Mouse (Mus musculus): ENCODE results near the gene Zdhhc5.

The Zdhhc5 gene

GRCm38 (mm10) chr2:84714811-84715561 lies at the start of gene Zdhhc5:
Gene Zdhhc5, minus strand, starts transcription at chr2:84715180.
- in situ Hi-C loops (cut with MboI, MseI) = loop anchor here in 1 of 2 experiments (5.0 kb wide), 1 partner anchor 38 kb away; the partner anchor contains the start of genes Gm28635, Med19 and Tmx2

- in situ Hi-C loops (cut with MboI, MseI) = no loop called here
These were observed 47.8 kb upstream of the Zdhhc5 start for GRCm38 (mm10) chr2:84762818-84763217.

DNA sequence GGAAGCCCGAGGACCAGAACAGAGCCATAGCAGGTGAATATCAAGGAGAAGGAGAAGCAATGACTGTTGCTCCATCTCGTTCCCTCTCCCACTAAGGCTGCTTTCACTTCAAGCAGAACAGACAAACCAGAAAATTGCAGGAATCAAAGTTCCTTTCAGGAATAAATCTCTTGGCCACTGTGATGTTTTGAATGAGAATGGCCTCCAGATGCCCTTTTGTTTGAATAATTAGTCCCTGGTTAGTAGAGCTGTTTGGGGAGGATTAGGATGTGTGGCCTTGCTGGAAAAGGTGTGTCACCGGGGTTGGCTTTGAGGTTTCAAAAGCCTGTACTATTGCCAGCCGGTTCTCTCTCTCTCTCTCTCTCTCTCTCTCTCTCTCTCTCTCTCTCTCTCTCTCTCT lies 47.3 kb upstream of the Zdhhc5 start:
- in situ Hi-C loops (cut with MboI, MseI) = no loop called here

DNA sequence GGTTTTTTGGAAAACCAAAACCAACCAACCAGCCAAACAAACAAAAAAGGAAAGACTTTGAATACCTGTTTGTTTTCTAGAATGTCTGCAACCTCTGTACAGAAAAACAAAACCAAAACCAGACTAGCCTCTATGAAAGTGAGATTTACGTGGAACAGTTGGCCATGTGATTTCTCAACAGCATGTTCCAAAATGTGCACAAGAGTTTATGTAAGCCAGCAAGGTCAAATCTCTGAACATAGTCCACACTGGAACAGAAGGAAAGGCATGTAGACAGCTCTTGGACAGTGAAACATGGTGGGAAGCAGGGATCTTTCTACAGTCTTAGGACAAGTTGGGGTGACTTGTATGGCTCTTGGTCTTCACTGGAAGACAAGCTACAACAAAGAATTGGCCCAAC lies 46.9 kb upstream of the Zdhhc5 start:
- in situ Hi-C loops (cut with MboI, MseI) = no loop called here

- in situ Hi-C loops (cut with MboI, MseI) = no loop called here
These were observed 46.3 kb upstream of the Zdhhc5 start for GRCm38 (mm10) chr2:84761309-84761708.

DNA sequence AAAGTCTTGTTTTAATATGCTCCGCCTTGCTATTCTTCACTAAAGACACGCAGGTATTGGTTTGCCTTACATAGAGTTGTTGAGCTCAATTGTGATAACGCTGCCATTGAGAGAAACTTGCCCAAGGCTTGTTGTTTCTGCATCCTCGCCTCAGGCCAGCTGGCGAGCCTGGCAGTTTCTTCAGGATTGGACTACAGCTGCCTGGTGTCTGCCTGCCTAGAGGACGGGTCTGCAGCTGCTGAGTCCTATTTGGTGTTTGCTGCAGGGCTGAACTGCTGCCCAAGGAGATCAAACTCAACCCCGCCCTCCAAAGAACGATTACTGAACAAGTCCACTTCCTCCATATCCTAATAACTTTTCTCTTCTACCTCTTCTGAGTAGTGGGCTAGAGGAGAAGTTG lies 45.8 kb upstream of the Zdhhc5 start:
- in situ Hi-C loops (cut with MboI, MseI) = no loop called here

DNA sequence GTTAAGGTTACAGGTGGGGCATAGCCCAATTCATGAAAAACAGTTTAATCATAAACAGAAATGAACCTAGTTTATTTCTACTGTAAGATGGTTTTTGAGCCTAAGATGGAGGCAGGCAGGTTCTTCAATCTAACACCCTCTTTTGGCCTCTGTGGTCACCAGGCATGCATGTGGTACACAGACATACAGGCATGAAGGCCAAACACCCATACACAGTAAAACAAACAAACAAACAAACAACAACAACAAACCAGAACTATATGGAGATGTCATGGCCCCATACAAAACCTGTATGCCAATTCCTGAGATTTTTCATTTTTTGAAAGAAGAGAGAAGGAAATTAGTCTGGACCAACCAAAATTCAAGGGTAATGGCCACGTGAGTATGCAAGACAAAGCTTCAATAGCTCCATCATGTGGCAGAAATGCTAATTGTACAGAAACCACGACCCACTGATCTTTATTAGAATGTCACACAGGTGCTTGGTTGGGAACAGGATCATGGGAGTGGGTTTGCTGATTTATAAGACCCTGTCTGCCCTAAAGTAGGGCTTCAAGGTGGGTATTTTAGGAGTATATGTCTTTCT lies 43.7 kb upstream of the Zdhhc5 start:
- in situ Hi-C loops (cut with MboI, MseI) = no loop called here

GRCm38 (mm10) chr2:84757026-84757682 lies 42.2 kb upstream of the Zdhhc5 start:
- in situ Hi-C loops (cut with MboI, MseI) = no loop called here

GRCm38 (mm10) chr2:84756245-84756644 lies 41.3 kb upstream of the Zdhhc5 start:
- in situ Hi-C loops (cut with MboI, MseI) = no loop called here

DNA sequence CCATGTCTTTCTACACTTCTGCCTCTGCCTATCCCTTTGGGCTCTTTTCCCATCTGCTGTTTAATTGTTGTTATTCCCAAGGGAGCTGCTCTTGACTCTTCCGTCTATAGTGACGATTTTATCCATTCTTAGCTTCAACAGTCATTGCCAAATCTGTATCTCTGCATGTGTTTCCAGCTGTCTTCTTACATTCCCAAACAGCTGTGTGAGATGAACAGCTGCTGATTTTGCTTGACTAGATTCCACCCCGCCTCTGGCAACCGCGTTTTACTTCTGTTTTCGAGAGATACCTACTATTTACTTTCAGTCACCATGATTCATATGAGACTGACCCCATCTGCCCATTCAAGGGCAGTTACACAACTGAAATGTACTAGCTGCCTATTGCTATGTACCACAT lies 35.1 kb upstream of the Zdhhc5 start:
- in situ Hi-C loops (cut with MboI, MseI) = no loop called here

- in situ Hi-C loops (cut with MboI, MseI) = loop anchor here in 1 of 2 experiments (5.0 kb wide), 1 partner anchor 58 kb away; no protein-coding TSS in a partner anchor
These were observed 29.1 kb upstream of the Zdhhc5 start for GRCm38 (mm10) chr2:84744126-84744525.

DNA sequence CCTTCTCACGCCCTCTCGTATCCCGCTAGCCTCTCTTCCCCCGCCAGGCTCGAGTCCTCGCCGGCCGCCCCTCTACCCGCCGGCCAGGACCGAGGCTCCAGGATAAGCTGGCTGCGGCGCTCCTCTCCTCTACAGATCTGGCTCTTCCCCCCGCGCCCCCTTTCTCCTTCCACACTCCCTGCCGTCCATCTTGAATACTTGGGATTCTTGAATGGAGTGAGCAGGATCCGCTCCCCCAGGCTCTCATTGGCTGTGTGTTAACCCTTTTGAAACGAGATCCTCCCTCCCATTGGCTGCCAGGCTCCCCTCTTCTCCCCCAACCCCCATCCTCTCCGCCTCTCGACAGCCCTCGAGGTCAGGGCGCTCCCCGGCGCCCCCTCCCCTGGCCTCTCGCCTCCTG lies 28.6 kb upstream of the Zdhhc5 start, which contains the start of gene Gm19426:
Gm19426 (minus strand) TSS at position 95 of the 400 bp plus-strand sequence.
- in situ Hi-C loops (cut with MboI, MseI) = loop anchor here in 1 of 2 experiments (5.0 kb wide), 1 partner anchor 59 kb away; no protein-coding TSS in a partner anchor

DNA sequence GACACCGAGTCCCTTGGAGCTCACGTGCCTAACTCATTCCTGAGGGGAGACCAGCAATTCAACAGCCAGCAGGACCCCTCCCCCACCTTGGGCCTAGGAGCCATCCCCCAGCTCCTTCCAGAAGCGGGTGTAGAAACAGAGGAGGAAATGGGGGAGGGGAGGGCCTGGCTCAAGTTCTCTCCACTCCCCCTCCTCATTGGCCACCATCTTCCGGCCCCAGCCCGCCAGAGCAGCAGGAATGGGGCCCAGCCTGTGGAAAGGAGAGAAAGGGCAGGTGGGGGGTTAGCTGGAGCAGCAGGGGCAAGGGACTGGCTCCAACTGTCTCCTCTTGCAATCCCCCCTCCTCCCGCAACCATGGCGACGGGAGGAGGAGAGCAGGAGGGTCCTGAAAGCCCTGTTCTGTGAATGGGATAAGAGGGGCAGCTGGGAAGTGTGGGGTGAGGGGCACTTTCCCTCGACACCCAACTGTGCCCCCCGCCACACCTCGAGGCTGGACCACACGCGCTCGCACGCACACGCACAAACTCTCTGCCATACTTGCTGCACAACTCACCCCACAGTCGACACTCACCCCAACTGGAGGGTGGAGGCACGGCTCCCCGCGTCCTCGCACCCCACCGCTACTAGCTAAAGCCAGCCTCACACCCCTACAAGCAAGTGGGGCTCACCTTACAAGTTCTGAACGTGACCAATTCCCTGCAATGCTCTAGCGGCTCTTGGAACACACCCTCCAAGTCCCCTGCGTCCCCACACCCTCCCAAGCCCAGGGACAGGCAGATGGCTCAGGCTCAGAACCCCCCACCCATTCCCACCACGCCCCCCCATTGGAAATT lies 27.7 kb upstream of the Zdhhc5 start:
- in situ Hi-C loops (cut with MboI, MseI) = loop anchor here in 1 of 2 experiments (5.0 kb wide), 1 partner anchor 60 kb away; no protein-coding TSS in a partner anchor

GRCm38 (mm10) chr2:84741841-84742450 lies 27.0 kb upstream of the Zdhhc5 start:
- in situ Hi-C loops (cut with MboI, MseI) = loop anchor here in 1 of 2 experiments (5.0 kb wide), 1 partner anchor 60 kb away; no protein-coding TSS in a partner anchor

DNA sequence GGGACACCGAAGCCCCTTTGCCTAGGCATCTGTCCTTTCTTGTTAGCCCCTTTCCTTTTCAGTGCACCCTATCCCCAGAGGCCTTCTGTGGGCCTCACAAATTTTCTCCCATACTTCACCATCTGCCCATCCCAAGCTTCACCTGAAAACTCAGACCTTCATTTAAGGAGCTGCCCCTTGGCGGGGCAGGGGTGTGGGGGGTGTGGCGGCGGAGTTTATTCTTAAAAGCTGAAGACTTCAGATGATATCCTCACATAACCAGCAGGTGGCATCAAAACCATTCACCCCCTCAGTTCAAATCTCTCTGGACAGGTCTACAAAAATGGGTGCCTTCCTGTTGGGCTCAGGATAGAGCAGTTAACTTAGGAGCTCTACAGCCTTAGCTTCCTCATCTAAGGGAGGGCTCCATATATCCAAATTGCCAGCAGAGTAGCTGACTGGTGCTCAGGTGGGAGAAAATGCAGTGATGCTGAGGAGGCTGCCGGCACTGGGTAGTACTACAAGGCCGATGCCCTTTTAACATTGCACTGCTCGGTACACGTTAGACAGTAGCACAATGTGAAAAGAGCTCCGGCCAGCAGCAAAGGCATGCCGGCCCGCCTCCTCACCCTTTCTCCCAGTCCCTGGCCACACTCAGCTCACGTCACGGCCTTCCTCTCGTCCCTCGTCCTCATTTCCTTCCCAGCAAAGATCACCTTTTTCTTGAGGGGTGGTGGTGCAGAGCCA lies 25.8 kb upstream of the Zdhhc5 start:
- in situ Hi-C loops (cut with MboI, MseI) = loop anchor here in 1 of 2 experiments (5.0 kb wide), 1 partner anchor 62 kb away; no protein-coding TSS in a partner anchor

- in situ Hi-C loops (cut with MboI, MseI) = loop anchor here in 1 of 2 experiments (5.0 kb wide), 1 partner anchor 299 kb away; the partner anchor contains the start of genes P2rx3 and Ssrp1
These were observed 23.4 kb upstream of the Zdhhc5 start for GRCm38 (mm10) chr2:84738271-84738911.

DNA sequence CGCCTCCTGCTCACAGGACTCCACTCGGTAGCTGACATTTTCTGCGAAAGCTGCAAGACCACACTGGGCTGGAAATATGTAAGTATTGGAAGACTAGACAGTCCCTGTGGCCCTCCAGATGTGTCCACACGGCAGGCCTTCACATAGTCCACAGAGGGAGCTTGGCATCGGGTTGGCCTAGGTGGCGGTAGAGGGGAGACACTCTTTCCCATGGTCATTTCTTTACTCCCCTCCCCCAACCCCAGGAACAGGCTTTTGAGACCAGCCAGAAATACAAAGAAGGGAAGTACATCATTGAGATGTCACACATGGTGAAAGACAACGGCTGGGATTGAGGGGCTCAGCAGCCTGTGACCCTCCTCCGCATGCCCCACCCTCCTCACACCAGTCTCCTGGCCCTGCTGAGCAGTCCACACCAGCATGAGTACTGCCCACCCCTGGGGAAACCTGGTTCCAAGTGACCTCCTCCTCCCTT lies 22.5 kb upstream of the Zdhhc5 start:
- in situ Hi-C loops (cut with MboI, MseI) = loop anchor here in 1 of 2 experiments (5.0 kb wide), 1 partner anchor 300 kb away; the partner anchor contains the start of genes P2rx3 and Ssrp1

- in situ Hi-C loops (cut with MboI, MseI) = loop anchor here in 1 of 2 experiments (5.0 kb wide), 1 partner anchor 301 kb away; the partner anchor contains the start of genes P2rx3 and Ssrp1
These were observed 21.6 kb upstream of the Zdhhc5 start for GRCm38 (mm10) chr2:84736312-84737161.

Measured in T-helper 17 cell (primary cell).